Mouse (Mus musculus) mature B cell (primary cell): ENCODE data around the gene Cd7.
"Not testable (repeated sequence)": the region's sequence is repeated elsewhere in the genome, so short reads cannot be mapped to it uniquely, and the experiment has no call there.

Source experiments
- in situ Hi-C: fragments of 300-500 bp; cut with MboI; formaldehyde crosslinking; loops from 2 replicates; pipeline ENCODE4 v1.14.3; 2019

The Cd7 gene

DNA sequence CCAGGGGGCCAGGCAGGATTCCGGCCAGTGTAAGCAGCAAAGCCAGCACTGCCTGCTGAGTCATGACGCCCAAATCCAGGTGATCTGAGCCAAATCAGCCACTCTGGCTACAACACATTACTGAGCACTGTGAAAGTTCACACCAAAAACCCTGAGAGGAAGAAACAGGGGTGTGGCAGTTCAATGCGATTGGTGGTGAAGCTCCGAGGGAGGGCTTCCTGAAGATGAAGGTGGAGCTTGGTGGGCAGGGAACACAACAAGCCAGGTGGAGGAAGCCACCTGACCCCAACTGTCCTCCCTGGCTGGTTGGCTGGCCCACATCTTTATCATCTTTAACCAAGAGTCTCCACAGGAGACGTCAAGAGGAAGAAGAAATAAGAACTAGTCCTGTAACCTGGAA is at the start of gene Cd7:
Cd7 (minus strand) TSS at position 117 of the 400 bp plus-strand sequence.
- in situ Hi-C loops: no loop called here

DNA sequence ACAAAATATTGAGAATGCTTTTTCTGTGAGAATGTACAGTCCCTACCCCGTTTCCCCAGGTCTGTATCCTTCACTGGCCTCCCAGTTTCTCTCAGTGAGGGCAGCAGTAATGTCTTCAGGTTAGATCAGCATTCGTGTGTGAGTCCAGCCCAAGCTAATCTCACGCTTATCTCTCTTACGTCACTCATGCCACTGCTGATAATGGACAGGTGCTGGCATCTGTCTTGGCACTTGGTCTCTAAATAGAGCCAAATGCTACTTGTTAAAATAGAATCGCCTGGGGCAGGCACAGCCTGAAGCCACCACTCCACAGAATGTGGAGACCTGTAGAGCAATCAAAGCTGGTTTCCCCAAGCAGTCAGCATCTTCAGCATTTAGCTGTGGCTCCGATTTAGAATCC is 49.8 kb upstream of the Cd7 start:
- in situ Hi-C loops: no loop called here

- in situ Hi-C loops: no loop called here
These were observed 47.1 kb upstream of the Cd7 start for GRCm38 (mm10) chr11:121086296-121086695.

GRCm38 (mm10) chr11:121085181-121085580 is 46.0 kb upstream of the Cd7 start:
- in situ Hi-C loops: no loop called here

DNA sequence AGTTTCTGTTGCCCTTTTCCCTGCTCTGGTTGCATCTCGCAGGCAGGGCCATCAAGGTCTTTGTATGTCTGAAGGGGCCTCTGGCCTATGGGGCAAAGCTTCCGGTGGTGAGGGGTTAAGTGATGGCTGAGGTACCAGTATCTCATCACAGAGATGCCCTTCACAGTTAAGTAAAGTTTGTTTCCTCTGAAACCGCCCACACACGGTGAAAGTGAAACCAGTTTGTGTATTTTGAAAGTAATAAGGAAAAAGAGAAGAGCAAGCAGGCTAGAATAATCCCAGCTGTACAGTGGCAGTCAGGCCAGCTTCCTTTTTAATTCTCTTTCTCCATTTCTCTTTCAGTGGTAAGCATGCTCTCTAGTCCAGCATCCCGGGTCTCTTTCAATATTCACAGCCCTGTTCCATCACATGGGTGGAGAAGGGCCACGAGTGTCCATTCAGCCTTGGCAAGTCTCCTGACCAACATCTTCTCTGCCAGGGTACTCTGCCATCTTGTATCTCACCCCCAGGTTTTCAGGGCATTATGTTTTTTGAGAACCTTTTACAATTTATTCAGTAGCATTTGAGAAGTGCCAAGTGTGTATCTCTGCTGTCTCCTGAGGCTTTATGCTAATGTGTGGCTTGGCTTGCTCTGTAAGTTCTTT is 43.8 kb upstream of the Cd7 start:
- in situ Hi-C loops: no loop called here

GRCm38 (mm10) chr11:121082250-121082649 is 43.0 kb upstream of the Cd7 start:
- in situ Hi-C loops: no loop called here

- in situ Hi-C loops: no loop called here
These were observed 41.9 kb upstream of the Cd7 start, which contains the start of gene Sectm1a for GRCm38 (mm10) chr11:121081120-121081519. TSS of gene Sectm1a (minus strand) at chr11:121081220.

DNA sequence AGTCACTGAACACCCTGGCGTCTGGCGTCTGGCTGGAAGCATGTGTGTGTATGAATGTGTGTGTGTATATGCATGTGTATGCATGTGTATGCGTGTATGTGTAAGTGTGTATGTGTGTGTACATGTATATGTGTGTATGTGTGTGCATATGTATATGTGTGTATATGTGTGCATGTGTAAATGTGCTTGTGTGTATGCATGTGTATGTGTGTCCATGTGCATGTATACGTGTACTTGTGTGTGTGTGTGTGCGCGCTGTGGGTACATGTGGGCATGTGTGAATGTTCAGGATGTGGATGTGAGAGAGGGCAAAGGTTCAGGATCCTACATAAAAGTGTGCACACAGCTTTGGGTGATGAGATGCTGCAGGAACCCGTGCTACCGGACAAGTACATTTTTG is 41.1 kb upstream of the Cd7 start:
- in situ Hi-C loops: no loop called here

DNA sequence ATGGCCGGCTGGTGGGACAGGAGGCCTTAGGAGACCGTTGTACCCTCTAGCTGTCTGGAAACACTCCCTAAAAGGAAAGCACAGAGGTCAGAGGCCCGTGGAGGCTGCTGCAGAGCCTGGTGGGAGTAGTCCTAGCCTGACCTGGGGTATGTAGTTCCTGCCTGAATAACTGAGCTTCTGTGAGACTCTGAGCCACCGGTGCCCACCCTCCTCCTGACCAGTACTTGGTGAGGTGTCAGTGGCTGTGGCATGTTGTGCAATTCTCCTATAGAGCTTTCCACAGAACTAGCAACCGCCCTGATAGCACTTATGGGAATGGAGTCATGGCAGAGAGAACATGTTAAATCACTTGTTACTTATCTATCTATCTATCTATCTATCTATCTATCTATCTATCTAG is 36.4 kb upstream of the Cd7 start:
- in situ Hi-C loops: no loop called here

GRCm38 (mm10) chr11:121069662-121070061 is 30.4 kb upstream of the Cd7 start:
- in situ Hi-C loops: not testable (repeated sequence)

DNA sequence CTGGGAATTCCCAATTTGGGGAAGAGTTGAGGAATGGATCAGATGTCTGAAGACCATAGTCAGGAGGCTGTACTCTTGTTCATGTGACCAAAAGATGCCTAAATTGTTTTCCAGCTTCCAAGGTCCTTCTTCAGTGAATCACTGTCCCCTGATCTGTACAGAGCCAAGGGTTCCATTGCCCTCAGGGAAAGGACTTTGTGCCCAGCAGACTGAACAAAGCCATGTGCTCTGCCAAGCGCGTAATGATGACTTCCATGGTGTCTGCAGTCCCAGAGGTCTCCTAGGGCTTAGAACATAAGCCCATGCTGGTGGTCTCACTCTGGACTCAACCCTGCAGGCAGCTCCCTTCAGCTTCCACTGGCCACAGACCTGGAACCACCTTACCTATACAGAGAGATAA is 28.7 kb upstream of the Cd7 start:
- in situ Hi-C loops: no loop called here

- in situ Hi-C loops: no loop called here
These were observed 25.0 kb upstream of the Cd7 start for GRCm38 (mm10) chr11:121064197-121064596.

DNA sequence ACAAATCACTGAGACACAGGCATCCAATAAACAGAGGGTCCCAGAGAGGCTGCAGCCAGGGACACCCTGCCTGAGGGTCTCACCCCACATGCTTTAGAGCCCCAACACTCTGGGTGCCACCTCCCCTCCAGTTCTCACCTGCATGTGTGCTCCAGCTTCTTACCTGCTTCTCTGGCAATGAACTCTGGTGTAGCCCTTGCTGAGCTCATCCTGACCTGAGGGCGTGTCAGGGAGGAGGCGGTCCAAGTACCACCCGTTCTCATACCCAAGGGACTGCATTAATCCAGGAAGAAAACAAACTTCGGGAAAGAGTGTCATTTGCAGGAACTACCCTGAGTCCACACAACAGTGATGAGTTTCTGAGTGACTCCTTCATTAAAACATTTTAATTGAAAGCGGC is 24.2 kb upstream of the Cd7 start, which contains the start of gene Sectm1b:
Sectm1b (minus strand) TSS at position 191 of the 400 bp plus-strand sequence.
- in situ Hi-C loops: no loop called here

- in situ Hi-C loops: no loop called here
These were observed 22.4 kb upstream of the Cd7 start for GRCm38 (mm10) chr11:121061615-121062014.

- in situ Hi-C loops: not testable (repeated sequence)
These were observed 21.3 kb upstream of the Cd7 start for GRCm38 (mm10) chr11:121060401-121061067.

DNA sequence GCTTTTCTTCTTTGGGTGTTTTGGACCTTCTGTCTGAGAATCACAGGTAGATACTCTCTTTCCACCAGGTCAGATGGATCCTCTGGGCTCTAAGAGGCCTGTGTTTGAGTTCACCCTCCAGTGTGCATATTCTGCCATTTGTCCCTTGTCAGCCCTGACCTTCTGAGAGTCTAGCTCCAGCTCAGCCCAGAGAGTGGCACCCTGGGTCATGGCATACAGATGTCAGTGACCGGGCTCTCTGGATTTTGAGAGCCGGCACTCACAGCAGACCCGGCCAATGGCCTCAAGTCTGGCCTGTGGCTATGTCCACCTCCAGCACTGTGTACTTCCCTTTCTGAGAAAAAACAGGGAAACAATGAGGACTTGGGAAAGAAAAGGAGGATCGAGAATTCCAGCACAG is 20.3 kb upstream of the Cd7 start:
- in situ Hi-C loops: no loop called here

GRCm38 (mm10) chr11:121058956-121059355 is 19.7 kb upstream of the Cd7 start:
- in situ Hi-C loops: no loop called here

DNA sequence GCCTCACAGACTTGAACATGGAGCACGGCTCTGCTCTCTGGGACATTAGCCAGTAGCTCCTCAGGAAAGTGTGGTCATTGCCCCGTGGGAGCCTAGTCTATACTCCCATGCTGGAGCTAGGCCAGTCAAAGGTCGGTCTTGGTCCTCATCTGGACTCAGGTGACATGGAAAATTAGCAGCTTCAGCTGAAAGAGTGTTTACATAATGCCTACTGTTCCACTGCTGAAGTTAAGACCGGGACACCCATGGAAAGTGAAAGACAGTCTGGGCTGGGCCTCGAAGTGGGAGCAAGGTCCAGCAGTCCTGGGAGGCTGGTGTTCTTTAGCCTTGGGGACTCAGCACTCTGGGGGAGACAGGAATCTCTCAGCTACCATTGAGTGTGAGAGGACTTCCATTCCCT is 18.9 kb upstream of the Cd7 start:
- in situ Hi-C loops: no loop called here

DNA sequence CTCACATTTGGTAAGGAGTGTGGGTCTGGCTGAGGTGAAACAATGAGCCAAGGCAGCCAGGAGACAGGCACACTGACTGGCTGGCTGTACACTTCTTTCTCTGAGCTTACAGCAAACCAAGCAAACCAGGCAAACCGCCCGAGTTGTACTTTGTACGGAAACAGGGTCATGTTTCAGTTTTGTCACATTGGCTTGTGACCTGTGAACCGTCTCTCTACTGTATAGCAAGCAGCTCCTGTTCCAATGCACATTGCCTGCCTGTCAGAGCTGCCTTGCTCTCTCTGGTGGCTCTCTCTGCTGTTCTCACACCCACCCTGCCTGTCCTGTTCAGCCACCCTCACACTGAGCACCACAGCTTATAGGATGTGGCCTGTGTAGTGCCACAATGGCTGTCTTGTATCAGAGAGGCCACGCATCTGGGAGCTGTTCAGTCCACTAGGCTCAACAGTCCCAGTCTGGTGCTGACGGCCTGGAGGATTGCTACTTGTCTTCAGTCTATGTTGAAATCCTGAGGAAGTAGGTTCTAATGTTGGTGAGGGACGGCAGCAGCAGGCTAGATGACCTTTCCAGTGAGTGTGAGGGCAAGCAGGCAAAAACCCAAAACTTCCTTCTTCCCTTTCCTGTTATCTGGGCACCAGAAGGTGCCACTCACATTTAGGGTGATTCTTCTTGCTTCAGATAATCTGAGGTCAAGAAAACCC is 17.5 kb upstream of the Cd7 start:
- in situ Hi-C loops: no loop called here

- in situ Hi-C loops: no loop called here
These were observed 14.3 kb upstream of the Cd7 start for GRCm38 (mm10) chr11:121053536-121053935.

DNA sequence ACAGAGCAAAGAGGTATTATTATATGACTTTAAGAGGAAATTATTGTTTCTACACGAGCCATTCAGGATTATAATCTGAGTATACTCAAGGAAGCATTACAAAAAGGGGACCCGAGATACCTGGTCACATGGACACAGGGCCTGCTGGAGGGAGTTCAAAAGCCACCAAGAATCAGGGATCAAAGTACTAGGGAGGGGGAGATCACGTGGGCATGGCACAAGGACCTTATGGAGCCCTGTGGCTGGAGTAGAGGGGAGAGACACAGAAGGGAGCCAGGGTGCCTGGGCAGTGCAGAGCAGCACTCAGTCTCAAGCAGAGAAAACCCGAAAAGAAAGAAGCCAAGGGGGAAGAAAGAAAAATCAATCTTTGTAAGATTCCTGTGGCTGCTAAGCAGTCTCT is 13.2 kb upstream of the Cd7 start:
- in situ Hi-C loops: no loop called here

- in situ Hi-C loops: no loop called here
These were observed 12.6 kb upstream of the Cd7 start for GRCm38 (mm10) chr11:121051793-121052192.

GRCm38 (mm10) chr11:121049840-121050239 is 10.6 kb upstream of the Cd7 start:
- in situ Hi-C loops: no loop called here
